Mouse (Mus musculus): ENCODE data around the gene Rap2c. TPM values are rescaled to one million over a fixed set of nuclear protein-coding genes. Genes with fewer than 3 reads are reported as not detected.

The Rap2c gene
- polyA plus RNA-seq, 1 experiment from 2014 or later, result 18.0 TPM

GRCm38 (mm10) chrX:50989940-50990339 lies 27.9 kb downstream of the Rap2c start:
- Histone ChIP-seq H3K4me3 (replicated peaks; ENCODE audit: low read length) (no peak overlapping the region), H3K4me2 (ENCODE audit: low read depth, low read length) (no peak overlapping the region)
- 85% methylated on average over 6 of the region's 6 CpGs for WGBS

GRCm38 (mm10) chrX:50988581-50988980 lies 29.2 kb downstream of the Rap2c start:
- no peaks in the 10 kb centered on the region; the same call in 1 of the 2 replicates for H3K27me3 ChIP-seq (ENCODE audit: control insufficient read depth, insufficient read depth, low read length)
- 38% methylated on average over 1 of the region's 1 CpGs for WGBS
- no peaks in the 10 kb centered on the region for H3K36me3 ChIP-seq (ENCODE audit: control insufficient read depth, insufficient read depth, low read length)
- H3K9ac ChIP-seq (ENCODE audit: low read length), result no peak overlapping the region
- H3K9me3 ChIP-seq (replicated peaks; ENCODE audit: control insufficient read depth, low read length), result no peaks in the 10 kb centered on the region
- no peaks in the 10 kb centered on the region for H3K4me1 ChIP-seq (ENCODE audit: control insufficient read depth, insufficient read depth, low read length)
- H3K27ac ChIP-seq (ENCODE audit: low read length), result no peak overlapping the region
- ATAC-seq (ENCODE audit: insufficient read depth, low FRiP score), result no peak
- H3K4me3 ChIP-seq (replicated peaks; ENCODE audit: low read length), result no peak overlapping the region
- H3K4me2 ChIP-seq (ENCODE audit: low read depth, low read length), result no peak overlapping the region

More at GRCm38 (mm10) chrX:50989940-50990339, 27.9 kb downstream of the Rap2c start:
- H3K9ac ChIP-seq (ENCODE audit: low read length), result no peak overlapping the region
- H3K9me3 ChIP-seq (replicated peaks; ENCODE audit: control insufficient read depth, low read length), result no peaks in the 10 kb centered on the region
- ATAC-seq (ENCODE audit: insufficient read depth, low FRiP score), result no peak
- no peak overlapping the region for H3K27ac ChIP-seq (ENCODE audit: low read length)
- no peaks in the 10 kb centered on the region for H3K4me1 ChIP-seq (ENCODE audit: control insufficient read depth, insufficient read depth, low read length)
- no peaks in the 10 kb centered on the region for H3K36me3 ChIP-seq (ENCODE audit: control insufficient read depth, insufficient read depth, low read length)
- no peaks in the 10 kb centered on the region; the same call in 1 of the 2 replicates for H3K27me3 ChIP-seq (ENCODE audit: control insufficient read depth, insufficient read depth, low read length)

- Histone ChIP-seq H3K36me3 (ENCODE audit: control insufficient read depth, insufficient read depth, low read length) (no peaks in the 10 kb centered on the region), H3K4me1 (ENCODE audit: control insufficient read depth, insufficient read depth, low read length) (no peaks in the 10 kb centered on the region), H3K4me3 (replicated peaks; ENCODE audit: low read length) (no peak overlapping the region), H3K4me2 (ENCODE audit: low read depth, low read length) (no peak overlapping the region), H3K27ac (ENCODE audit: low read length) (no peak overlapping the region), H3K9ac (ENCODE audit: low read length) (no peak overlapping the region), H3K9me3 (replicated peaks; ENCODE audit: control insufficient read depth, low read length) (no peaks in the 10 kb centered on the region), H3K27me3 (ENCODE audit: control insufficient read depth, insufficient read depth, low read length) (no peaks in the 10 kb centered on the region; the same call in 1 of the 2 replicates)
- no peak for ATAC-seq (ENCODE audit: insufficient read depth, low FRiP score)
- 80% methylated on average over 2 of the region's 2 CpGs for WGBS
Measured at GRCm38 (mm10) chrX:50978428-50978827, 39.4 kb downstream of the Rap2c start.

- Histone ChIP-seq H3K27me3 (ENCODE audit: control insufficient read depth, insufficient read depth, low read length) (no peaks in the 10 kb centered on the region), H3K36me3 (ENCODE audit: control insufficient read depth, insufficient read depth, low read length) (no peaks in the 10 kb centered on the region), H3K4me3 (replicated peaks; ENCODE audit: low read length) (no peak overlapping the region), H3K4me2 (ENCODE audit: low read depth, low read length) (no peak overlapping the region), H3K27ac (ENCODE audit: low read length) (no peak overlapping the region), H3K9me3 (replicated peaks; ENCODE audit: control insufficient read depth, low read length) (no peaks in the 10 kb centered on the region), H3K9ac (ENCODE audit: low read length) (no peak overlapping the region), H3K4me1 (ENCODE audit: control insufficient read depth, insufficient read depth, low read length) (no peaks in the 10 kb centered on the region)
- ATAC-seq (ENCODE audit: insufficient read depth, low FRiP score), result no peak
- WGBS, result 72% methylated on average over 4 of the region's 4 CpGs
Measured at GRCm38 (mm10) chrX:50972145-50972544, 45.7 kb downstream of the Rap2c start.

GRCm38 (mm10) chrX:50969907-50970306 lies 47.9 kb downstream of the Rap2c start:
- Histone ChIP-seq H3K36me3 (ENCODE audit: control insufficient read depth, insufficient read depth, low read length) (no peaks in the 10 kb centered on the region), H3K9ac (ENCODE audit: low read length) (no peak overlapping the region), H3K9me3 (replicated peaks; ENCODE audit: control insufficient read depth, low read length) (no peaks in the 10 kb centered on the region), H3K27ac (ENCODE audit: low read length) (no peak overlapping the region), H3K4me3 (replicated peaks; ENCODE audit: low read length) (no peak overlapping the region), H3K4me1 (ENCODE audit: control insufficient read depth, insufficient read depth, low read length) (no peaks in the 10 kb centered on the region), H3K27me3 (ENCODE audit: control insufficient read depth, insufficient read depth, low read length) (no peaks in the 10 kb centered on the region), H3K4me2 (ENCODE audit: low read depth, low read length) (no peak overlapping the region)
- ATAC-seq (ENCODE audit: insufficient read depth, low FRiP score), result no peak
- 80% methylated on average over 5 of the region's 5 CpGs for WGBS

- Histone ChIP-seq H3K27me3 (ENCODE audit: control insufficient read depth, insufficient read depth, low read length) (no peaks in the 10 kb centered on the region), H3K9ac (ENCODE audit: low read length) (no peak overlapping the region), H3K9me3 (replicated peaks; ENCODE audit: control insufficient read depth, low read length) (no peaks in the 10 kb centered on the region), H3K27ac (ENCODE audit: low read length) (no peak overlapping the region), H3K36me3 (ENCODE audit: control insufficient read depth, insufficient read depth, low read length) (no peaks in the 10 kb centered on the region), H3K4me2 (ENCODE audit: low read depth, low read length) (no peak overlapping the region), H3K4me1 (ENCODE audit: control insufficient read depth, insufficient read depth, low read length) (no peaks in the 10 kb centered on the region), H3K4me3 (replicated peaks; ENCODE audit: low read length) (no peak overlapping the region)
- 51% methylated on average over 10 of the region's 10 CpGs for WGBS
- ATAC-seq (ENCODE audit: insufficient read depth, low FRiP score), result peak; percentile 7; the same call in 1 of the 2 replicates
Measured at GRCm38 (mm10) chrX:50968157-50968932, 49.5 kb downstream of the Rap2c start.

GRCm38 (mm10) chrX:50965157-50965556 lies 52.7 kb downstream of the Rap2c start:
- H3K4me1 ChIP-seq (ENCODE audit: control insufficient read depth, insufficient read depth, low read length), result no peaks in the 10 kb centered on the region

GRCm38 (mm10) chrX:50962955-50963354 lies 54.9 kb downstream of the Rap2c start:
- Histone ChIP-seq H3K36me3 (ENCODE audit: control insufficient read depth, insufficient read depth, low read length) (no peaks in the 10 kb centered on the region), H3K27me3 (ENCODE audit: control insufficient read depth, insufficient read depth, low read length) (no peaks in the 10 kb centered on the region), H3K4me3 (replicated peaks; ENCODE audit: low read length) (no peak overlapping the region), H3K4me2 (ENCODE audit: low read depth, low read length) (no peak overlapping the region), H3K27ac (ENCODE audit: low read length) (no peak overlapping the region), H3K4me1 (ENCODE audit: control insufficient read depth, insufficient read depth, low read length) (no peaks in the 10 kb centered on the region), H3K9me3 (replicated peaks; ENCODE audit: control insufficient read depth, low read length) (no peaks in the 10 kb centered on the region), H3K9ac (ENCODE audit: low read length) (no peak overlapping the region)
- WGBS, result 45% methylated on average over 6 of the region's 6 CpGs
- no peak for ATAC-seq (ENCODE audit: insufficient read depth, low FRiP score)

More at GRCm38 (mm10) chrX:50965157-50965556, 52.7 kb downstream of the Rap2c start:
- Histone ChIP-seq H3K27ac (ENCODE audit: low read length) (no peak overlapping the region), H3K27me3 (ENCODE audit: control insufficient read depth, insufficient read depth, low read length) (no peaks in the 10 kb centered on the region), H3K9ac (ENCODE audit: low read length) (no peak overlapping the region), H3K4me3 (replicated peaks; ENCODE audit: low read length) (no peak overlapping the region), H3K36me3 (ENCODE audit: control insufficient read depth, insufficient read depth, low read length) (no peaks in the 10 kb centered on the region), H3K9me3 (replicated peaks; ENCODE audit: control insufficient read depth, low read length) (no peaks in the 10 kb centered on the region), H3K4me2 (ENCODE audit: low read depth, low read length) (no peak overlapping the region)
- 66% methylated on average over 3 of the region's 3 CpGs for WGBS
- ATAC-seq (ENCODE audit: insufficient read depth, low FRiP score), result no peak
